Mouse (Mus musculus): Measurements from ENCODE around the gene Cox8a. TPM values are rescaled to one million over a fixed set of nuclear protein-coding genes. Genes with fewer than 3 reads are reported as not detected.

The Cox8a gene
- polyA plus RNA-seq, 1 experiment = 636 TPM

GRCm38 (mm10) chr19:7180756-7181405, 36.5 kb downstream of the Cox8a start:
- Histone ChIP-seq H3K27me3 (ENCODE audit: control insufficient read depth, insufficient read depth, low read length) (no peaks in the 10 kb centered on the region; the same call in 1 of the 2 replicates), H3K4me3 (ENCODE audit: extremely low read depth, insufficient read depth, insufficient read length) (no peak overlapping the region), H3K36me3 (ENCODE audit: control insufficient read depth, insufficient read depth, low read length) (no peaks in the 10 kb centered on the region), H3K4me1 (ENCODE audit: control insufficient read depth, insufficient read depth, insufficient read length) (no peaks in the 10 kb centered on the region), H3K27ac (ENCODE audit: insufficient read depth, low read length) (no peak overlapping the region)
- TF ChIP-seq CTCF (IDR thresholded peaks at IDR 0.05; ENCODE audit: extremely low read depth, insufficient read depth, insufficient read length, insufficient replicate concordance) = no peak
- TF ChIP-seq POLR2A (IDR thresholded peaks at IDR 0.05; ENCODE audit: low read depth, low read length) = no peak
- WGBS = 84% methylated on average over 8 of the region's 8 CpGs
- DNase-seq (ENCODE audit: low read depth in 1 of 2, low spot score in 2 of 2) = no peak

- WGBS = 58% methylated on average over 3 of the region's 3 CpGs
- no peak overlapping the region for H3K27ac ChIP-seq (ENCODE audit: insufficient read depth, low read length)
- H3K4me3 ChIP-seq (ENCODE audit: extremely low read depth, insufficient read depth, insufficient read length) = no peak overlapping the region
- no peaks in the 10 kb centered on the region for H3K36me3 ChIP-seq (ENCODE audit: control insufficient read depth, insufficient read depth, low read length)
- no peak for DNase-seq (ENCODE audit: low read depth in 1 of 2, low spot score in 2 of 2)
- H3K27me3 ChIP-seq (ENCODE audit: control insufficient read depth, insufficient read depth, low read length) = no peaks in the 10 kb centered on the region
- TF ChIP-seq POLR2A (IDR thresholded peaks at IDR 0.05; ENCODE audit: low read depth, low read length) (no peak), CTCF (IDR thresholded peaks at IDR 0.05; ENCODE audit: extremely low read depth, insufficient read depth, insufficient read length, insufficient replicate concordance) (no peak)
- no peaks in the 10 kb centered on the region for H3K4me1 ChIP-seq (ENCODE audit: control insufficient read depth, insufficient read depth, insufficient read length)
These were observed 38.5 kb downstream of the Cox8a start for GRCm38 (mm10) chr19:7178841-7179452.

GRCm38 (mm10) chr19:7177804-7178511, 39.5 kb downstream of the Cox8a start:
- no peak overlapping the region for H3K27ac ChIP-seq (ENCODE audit: insufficient read depth, low read length)
- no peaks in the 10 kb centered on the region for H3K27me3 ChIP-seq (ENCODE audit: control insufficient read depth, insufficient read depth, low read length)
- WGBS = 91% methylated on average over 13 of the region's 13 CpGs
- H3K4me1 ChIP-seq (ENCODE audit: control insufficient read depth, insufficient read depth, insufficient read length) = no peaks in the 10 kb centered on the region
- no peak overlapping the region for H3K4me3 ChIP-seq (ENCODE audit: extremely low read depth, insufficient read depth, insufficient read length)
- H3K36me3 ChIP-seq (ENCODE audit: control insufficient read depth, insufficient read depth, low read length) = no peaks in the 10 kb centered on the region
- no peak for DNase-seq (ENCODE audit: low read depth in 1 of 2, low spot score in 2 of 2)
- TF ChIP-seq POLR2A (IDR thresholded peaks at IDR 0.05; ENCODE audit: low read depth, low read length) = no peak
- TF ChIP-seq CTCF (IDR thresholded peaks at IDR 0.05; ENCODE audit: extremely low read depth, insufficient read depth, insufficient read length, insufficient replicate concordance) = no peak

DNA sequence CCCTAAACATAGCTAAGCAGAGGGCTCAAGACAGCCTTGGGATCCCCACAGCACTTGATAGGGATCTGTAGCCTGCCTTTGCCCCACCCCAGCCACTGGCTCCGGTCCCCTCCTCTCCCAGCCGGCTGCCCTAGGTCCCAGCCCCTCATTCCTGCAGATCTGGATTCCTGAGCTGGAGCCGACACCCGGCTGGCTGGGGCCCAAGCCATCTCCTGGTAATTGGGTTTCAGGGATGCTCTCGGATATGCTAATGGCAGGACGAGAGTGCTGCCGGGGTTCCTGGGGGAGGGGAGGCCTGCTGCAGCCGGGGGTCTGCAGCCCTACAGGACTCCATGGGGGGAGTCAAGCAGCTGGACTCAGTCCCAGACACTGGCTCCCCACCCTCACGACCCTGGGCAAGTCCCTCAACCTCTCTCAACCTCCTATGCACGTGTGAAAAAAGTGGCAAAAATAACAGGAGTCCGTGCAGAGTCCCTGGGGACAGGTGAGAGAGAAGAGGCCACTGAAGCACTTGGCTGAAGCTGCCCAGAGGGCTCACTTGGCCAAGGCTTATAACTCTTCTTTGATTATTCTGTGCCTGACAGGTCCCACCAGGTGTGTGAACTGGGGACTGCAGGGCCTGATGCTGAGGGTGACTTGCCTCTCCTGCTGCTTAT, 41.2 kb downstream of the Cox8a start:
- TF ChIP-seq POLR2A (IDR thresholded peaks at IDR 0.05; ENCODE audit: low read depth, low read length) (no peak), CTCF (IDR thresholded peaks at IDR 0.05; ENCODE audit: extremely low read depth, insufficient read depth, insufficient read length, insufficient replicate concordance) (no peak)
- Histone ChIP-seq H3K36me3 (ENCODE audit: control insufficient read depth, insufficient read depth, low read length) (no peaks in the 10 kb centered on the region), H3K27ac (ENCODE audit: insufficient read depth, low read length) (no peak overlapping the region), H3K27me3 (ENCODE audit: control insufficient read depth, insufficient read depth, low read length) (no peaks in the 10 kb centered on the region), H3K4me1 (ENCODE audit: control insufficient read depth, insufficient read depth, insufficient read length) (peaks cover 2% of the 10 kb centered on the region; the same call in 1 of the 2 replicates), H3K4me3 (ENCODE audit: extremely low read depth, insufficient read depth, insufficient read length) (no peak overlapping the region)
- no peak for DNase-seq (ENCODE audit: low read depth in 1 of 2, low spot score in 2 of 2)
- WGBS = 86% methylated on average over 11 of the region's 11 CpGs

- H3K36me3 ChIP-seq (ENCODE audit: control insufficient read depth, insufficient read depth, low read length) = no peaks in the 10 kb centered on the region
- TF ChIP-seq POLR2A (IDR thresholded peaks at IDR 0.05; ENCODE audit: low read depth, low read length) (no peak), CTCF (IDR thresholded peaks at IDR 0.05; ENCODE audit: extremely low read depth, insufficient read depth, insufficient read length, insufficient replicate concordance) (no peak)
- no peaks in the 10 kb centered on the region for H3K27me3 ChIP-seq (ENCODE audit: control insufficient read depth, insufficient read depth, low read length)
- no peak for DNase-seq (ENCODE audit: low read depth in 1 of 2, low spot score in 2 of 2)
- 60% methylated on average over 13 of the region's 13 CpGs for WGBS
- peaks cover 3% of the 10 kb centered on the region; the same call in 1 of the 2 replicates for H3K4me1 ChIP-seq (ENCODE audit: control insufficient read depth, insufficient read depth, insufficient read length)
- H3K4me3 ChIP-seq (ENCODE audit: extremely low read depth, insufficient read depth, insufficient read length) = no peak overlapping the region
- no peak overlapping the region for H3K27ac ChIP-seq (ENCODE audit: insufficient read depth, low read length)
These were observed 45.2 kb downstream of the Cox8a start for GRCm38 (mm10) chr19:7172051-7172866.

DNA sequence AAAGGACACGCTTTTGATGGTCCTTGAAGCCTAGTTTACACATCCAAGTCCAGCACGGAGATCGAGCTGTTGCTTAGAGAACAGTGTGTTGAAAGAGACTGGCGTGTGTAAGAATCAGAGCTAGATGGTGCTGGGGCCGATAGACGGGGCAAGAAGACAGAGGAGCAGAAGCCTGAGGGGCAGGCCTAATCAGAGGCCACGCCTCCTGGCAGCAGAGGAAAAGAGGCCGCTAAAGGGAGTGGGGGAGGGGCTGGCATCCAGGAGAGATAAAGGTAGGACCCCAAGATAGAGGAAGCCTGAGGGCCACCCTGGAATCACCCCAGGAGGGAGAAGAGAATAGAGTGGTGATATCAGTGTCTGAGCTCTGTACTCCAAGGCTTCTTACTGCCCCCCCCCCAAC, 46.0 kb downstream of the Cox8a start:
- no peak overlapping the region for H3K4me3 ChIP-seq (ENCODE audit: extremely low read depth, insufficient read depth, insufficient read length)
- 34% methylated on average over 8 of the region's 8 CpGs for WGBS
- H3K36me3 ChIP-seq (ENCODE audit: control insufficient read depth, insufficient read depth, low read length) = no peaks in the 10 kb centered on the region
- no peak overlapping the region for H3K27ac ChIP-seq (ENCODE audit: insufficient read depth, low read length)
- H3K27me3 ChIP-seq (ENCODE audit: control insufficient read depth, insufficient read depth, low read length) = no peaks in the 10 kb centered on the region
- DNase-seq (ENCODE audit: low read depth in 1 of 2, low spot score in 2 of 2) = no peak
- TF ChIP-seq CTCF (IDR thresholded peaks at IDR 0.05; ENCODE audit: extremely low read depth, insufficient read depth, insufficient read length, insufficient replicate concordance) (no peak), POLR2A (IDR thresholded peaks at IDR 0.05; ENCODE audit: low read depth, low read length) (no peak)
- peaks cover 3% of the 10 kb centered on the region; the same call in 1 of the 2 replicates for H3K4me1 ChIP-seq (ENCODE audit: control insufficient read depth, insufficient read depth, insufficient read length)

Measured in spleen, adult 2 months (tissue).